Mouse (Mus musculus) c-Kit-positive CD71-positive TER-119-negative erythroid progenitor cells, embryonic 14.5 days (primary cell): ENCODE data around the gene Setx.
"Not testable (repeated sequence)": the region's sequence is repeated elsewhere in the genome, so short reads cannot be mapped to it uniquely, and the experiment has no call there.

Source experiments
- DNase-seq: peaks from one replicate; pipeline ENCODE4 v3.0.0-alpha.2; 2013; ENCODE audit warnings: low read depth

The Setx gene

DNA sequence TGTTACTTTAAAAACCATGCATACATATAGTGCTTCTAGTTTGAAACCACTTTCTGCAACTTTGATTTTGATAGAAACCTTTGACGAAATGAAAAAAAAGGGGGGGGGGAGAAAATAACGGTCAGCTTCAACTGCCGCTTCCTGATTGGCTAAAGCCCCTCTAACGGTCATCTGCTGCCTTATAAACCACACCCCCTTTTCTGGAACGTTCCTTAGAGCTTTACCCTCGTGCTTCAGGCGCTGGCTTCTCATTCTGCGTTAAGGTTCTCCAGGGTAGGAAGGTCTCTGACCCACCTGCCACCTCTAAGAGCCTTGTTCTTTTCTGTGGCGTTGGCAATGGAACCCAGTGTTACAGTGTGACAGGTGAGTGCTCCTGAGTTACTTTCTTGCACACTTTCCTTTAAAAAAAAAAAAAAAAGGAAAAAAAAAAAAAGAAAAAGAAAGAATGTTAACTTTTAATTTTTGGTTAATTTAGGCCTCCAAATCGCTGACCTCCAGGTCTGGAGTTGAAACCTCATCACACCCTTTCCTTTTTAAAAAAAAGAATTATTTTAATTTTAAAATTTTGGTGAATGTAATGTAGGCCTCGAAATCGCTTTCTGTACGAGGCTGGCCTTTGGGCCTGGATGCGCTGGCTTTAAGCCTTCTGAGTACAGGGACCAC, at the start of gene Setx:
TSS of gene Setx (plus strand) at position 275 of the 663 bp plus-strand sequence.
- DNase-seq, result no peak

DNA sequence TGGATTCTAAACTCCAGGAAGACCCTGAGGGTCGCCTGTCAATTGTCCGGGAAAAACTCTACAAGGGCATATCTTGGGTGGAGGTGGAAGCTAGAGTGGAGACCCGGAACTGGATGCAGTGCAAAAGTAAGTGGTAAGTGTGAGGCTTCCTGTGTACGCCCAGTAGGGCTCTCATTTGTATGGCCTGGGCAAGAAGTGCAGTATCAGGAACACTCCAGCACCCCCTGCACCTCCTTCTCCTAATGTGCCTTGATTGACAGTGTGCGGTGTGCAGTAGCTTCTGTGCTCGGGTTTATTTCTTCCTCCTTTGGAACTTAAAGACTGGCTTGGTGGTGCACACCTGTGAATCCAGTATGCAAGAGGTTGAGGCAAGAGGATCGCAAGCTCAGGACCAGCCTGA, 49.3 kb upstream of the Setx start:
- no peak for DNase-seq

GRCm38 (mm10) chr2:29075331-29076070, 48.5 kb upstream of the Setx start:
- no peak for DNase-seq

- no peak for DNase-seq
These were observed 47.8 kb upstream of the Setx start for GRCm38 (mm10) chr2:29076226-29076625.

DNA sequence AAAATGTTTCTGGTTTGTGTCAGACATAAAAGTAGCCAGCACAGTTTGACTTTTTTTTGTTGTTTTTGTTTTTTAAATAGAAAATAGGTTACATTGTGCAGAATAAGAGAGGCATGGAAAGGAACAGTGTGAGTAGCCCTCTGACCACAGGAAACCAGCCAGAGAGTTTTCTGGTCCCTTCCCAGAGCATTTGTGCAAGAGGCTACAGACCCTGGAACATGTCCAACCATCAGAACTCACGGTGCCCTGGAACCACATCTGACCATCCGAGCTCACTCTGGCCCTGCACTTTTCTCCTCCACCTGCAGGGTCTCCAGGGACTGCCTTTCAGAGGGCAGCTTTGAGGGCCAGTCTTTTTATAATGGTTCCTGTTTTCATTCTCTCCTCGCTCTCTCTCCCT, 42.0 kb upstream of the Setx start:
- DNase-seq, result no peak

DNA sequence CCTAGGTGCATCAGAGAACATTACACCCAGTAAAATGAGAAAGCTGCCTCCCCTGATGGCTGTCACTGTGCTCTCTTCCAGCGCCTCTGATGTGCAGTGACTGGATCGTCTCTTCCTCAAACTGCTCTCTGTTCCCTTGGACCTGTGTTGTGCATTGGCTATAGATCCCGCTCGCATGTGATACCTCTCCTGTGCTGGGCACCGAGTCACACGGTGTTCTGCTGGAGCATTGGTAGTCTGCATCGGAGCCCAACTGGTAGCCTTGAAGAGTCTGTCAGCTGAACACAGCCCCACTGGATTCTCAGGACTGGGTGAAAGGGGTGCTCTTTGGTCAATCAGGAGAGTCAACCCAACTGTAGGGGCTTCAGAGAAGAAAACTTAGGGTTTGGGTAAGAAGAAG, 38.0 kb upstream of the Setx start:
- no peak for DNase-seq

DNA sequence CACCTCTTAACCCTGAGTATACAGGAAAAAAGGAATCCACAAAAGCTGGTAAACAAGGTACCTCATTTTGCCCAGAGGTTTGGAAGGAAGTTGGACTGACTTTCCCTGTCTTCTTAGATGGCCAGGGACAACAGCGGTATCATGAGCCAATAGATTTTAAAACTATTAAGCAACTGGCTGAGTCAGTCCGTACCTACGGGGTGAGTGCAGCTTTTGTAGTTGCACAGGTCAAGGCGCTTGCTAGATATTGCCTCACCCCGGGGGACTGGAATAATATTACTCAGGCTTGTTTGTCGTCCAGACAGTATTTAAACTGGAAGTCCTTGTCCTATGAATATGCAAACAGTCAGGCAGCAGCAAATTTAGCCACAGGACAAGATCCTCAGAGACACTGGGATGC, 34.7 kb upstream of the Setx start:
- DNase-seq, result not testable (repeated sequence)

DNA sequence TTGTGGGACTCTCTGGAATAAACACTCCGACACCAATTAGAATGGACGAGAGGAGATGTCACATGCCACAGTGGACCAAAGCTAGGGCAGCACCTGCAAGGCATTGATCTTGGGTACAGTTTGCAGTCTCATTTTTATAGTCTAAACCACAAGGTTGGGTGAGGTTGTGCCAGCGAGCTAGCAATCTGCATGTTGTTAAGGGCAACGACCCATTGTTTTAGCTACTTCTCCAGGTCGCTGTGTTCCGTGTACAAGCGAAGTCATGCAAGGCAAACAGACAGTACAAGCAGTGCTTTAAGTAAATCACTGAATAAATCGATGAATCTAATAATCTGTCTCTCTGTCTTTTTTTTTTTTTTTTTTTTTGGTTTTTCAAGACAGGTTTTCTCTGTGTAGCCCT, 28.3 kb upstream of the Setx start:
- DNase-seq, result no peak

DNA sequence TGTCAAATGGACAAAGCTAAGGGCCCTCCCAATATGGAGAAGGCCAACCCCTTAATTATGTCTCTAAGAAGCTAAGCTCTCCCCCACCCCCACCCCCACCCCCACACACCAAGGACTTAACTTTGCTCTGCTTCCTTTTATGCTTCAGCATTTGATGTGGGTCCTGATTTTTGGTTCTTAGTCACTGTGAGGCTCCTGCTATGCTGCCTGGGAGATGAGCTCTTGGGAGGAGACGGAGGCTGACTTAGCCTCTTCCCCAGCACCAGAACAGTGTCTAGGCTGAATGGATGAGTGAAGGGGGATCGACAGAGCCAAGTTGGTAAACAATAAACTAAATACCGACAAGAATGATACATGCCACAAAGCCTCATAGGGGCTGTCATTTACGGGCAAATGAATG, 27.2 kb upstream of the Setx start:
- no peak for DNase-seq

DNA sequence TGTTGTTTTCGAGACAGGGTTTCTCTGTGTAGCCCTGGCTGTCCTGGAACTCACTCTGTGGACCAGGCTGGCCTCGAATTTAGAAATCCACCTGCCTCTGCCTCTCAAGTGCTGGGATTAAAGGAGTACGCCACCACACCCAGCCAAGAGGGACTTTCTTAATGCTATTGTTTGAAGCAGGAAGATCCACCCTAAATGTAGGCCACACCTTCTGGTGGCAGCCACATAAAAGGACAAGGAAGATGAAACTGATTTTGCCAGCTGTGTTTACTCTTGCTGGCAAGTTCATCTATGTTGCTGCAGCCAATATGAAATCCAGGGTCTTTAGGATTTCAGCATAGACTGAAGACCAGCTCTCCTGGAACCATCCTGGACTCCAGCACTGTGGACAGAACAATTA, 26.5 kb upstream of the Setx start:
- no peak for DNase-seq

- not testable (repeated sequence) for DNase-seq
These were observed 26.0 kb upstream of the Setx start for GRCm38 (mm10) chr2:29097955-29098354.

- DNase-seq, result no peak
These were observed 25.2 kb upstream of the Setx start for GRCm38 (mm10) chr2:29098786-29099185.

GRCm38 (mm10) chr2:29099646-29100045, 24.3 kb upstream of the Setx start:
- DNase-seq, result no peak

DNA sequence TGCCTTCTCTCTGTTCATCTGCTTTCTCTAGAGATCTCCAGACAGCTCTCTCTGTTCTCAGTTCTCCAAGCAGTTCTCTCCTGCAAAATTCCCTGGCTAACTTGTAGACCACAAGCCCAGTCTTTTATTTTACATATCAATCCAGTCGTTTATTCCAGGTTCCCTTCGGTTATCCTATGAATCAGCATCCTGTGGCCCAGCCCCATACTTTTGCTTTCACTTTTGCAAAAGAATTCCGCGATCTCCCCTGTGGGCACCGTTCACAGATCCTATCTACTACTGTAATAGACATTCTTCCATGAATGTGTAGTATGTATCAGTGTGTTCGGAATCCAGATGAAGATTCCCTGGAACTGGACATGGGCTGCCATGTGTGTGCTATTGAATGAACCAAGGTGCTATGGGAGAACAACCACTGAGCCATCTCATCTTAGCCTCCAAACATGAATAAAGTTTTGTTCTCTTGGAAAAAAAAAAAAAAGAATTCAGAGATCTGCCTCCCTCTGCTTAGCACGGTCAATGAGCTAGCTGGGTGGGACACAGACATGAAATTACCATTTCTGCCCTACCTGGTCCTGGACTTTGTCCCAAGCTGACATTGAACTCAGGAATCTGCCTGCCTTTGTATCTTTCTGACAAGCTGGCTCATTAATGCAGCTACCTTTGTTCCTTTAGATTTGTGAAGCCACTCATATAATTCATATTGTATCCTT, 23.0 kb upstream of the Setx start:
- DNase-seq, result no peak

DNA sequence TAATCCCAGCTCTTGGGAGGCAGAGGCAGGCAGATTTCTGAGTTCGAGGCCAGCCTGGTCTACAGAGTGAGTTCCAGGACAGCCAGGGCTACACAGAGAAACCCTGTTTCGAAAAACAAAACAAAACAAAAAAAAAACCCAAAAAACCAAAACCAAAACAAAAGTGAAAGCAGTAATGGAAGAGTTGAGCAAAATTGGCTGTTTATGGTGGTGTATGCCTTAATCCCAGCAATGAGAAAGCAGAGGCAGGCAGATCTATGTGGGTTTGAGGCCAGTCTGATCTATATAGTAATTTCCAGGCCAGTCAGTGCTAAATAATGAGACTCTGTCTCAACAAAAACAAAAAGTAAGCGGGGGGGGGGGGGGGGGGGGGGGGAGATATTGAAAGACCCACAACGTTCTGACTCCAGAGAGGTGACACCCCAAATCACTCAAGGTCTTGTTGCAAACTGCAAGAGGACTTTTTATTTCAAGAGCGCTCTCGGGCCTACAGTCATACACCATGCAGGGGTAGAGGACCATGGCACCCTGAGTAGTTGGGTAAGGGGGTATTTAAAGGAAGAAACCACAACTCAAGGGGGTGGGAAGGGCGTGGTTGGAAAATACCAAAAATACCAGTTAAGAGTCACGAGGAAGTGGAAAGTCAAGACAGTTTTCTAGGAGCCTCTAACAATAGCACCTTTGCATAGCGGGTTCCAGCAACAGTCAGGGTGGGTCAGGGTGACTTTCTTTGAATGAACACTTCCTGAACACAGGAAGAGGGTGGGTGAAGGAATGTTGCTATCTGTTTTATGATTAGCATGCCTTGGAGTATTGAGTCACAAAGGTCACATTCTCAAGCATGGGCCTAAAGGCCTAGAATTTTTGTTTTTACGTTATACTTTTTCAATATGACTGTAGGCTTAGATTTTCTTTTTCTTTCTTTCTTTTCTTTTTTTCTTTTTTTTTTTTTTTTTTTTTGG, 21.3 kb upstream of the Setx start:
- DNase-seq, result not testable (repeated sequence)

DNA sequence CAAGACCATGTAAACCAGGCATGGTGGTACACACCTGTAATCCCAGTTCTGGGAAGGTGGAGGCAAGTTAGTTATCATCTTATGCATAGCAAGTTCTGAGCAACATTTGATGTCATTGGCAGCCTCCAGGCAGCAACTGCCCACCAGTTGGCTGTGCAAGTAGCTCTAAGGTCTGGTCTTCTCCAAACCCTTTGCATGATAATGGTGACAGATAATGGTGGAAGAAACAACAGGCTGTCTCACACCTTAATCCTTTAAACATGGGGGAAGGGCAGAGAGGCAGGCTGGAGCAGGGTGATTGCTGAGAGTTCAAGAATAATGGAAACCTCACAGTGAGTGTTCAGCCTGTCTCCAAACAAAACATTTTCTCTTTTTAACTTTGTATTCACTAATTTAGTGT, 3.0 kb upstream of the Setx start:
- DNase-seq, result no peak

DNA sequence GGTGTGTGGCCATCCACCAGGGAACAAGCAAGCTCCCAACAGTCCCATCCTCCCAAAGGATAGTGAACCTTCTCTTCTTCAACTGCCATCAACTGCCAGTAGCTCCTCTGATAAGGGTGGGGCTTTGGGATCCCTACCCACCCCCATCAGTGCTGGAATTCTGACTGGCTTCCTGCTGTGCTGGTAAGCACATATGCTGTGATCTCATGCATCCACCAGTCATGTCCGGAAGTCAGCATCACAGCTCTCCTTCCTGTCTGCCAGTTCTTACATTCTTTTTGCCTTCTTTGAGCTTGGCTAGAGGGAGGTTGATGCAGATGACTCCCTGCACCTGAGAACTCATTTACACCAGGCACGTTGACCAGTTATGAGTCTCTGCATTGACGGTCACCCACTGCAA, 1.5 kb upstream of the Setx start:
- no peak for DNase-seq

- DNase-seq, result no peak
These were observed 572 bp downstream of the Setx start for GRCm38 (mm10) chr2:29124571-29124935.

DNA sequence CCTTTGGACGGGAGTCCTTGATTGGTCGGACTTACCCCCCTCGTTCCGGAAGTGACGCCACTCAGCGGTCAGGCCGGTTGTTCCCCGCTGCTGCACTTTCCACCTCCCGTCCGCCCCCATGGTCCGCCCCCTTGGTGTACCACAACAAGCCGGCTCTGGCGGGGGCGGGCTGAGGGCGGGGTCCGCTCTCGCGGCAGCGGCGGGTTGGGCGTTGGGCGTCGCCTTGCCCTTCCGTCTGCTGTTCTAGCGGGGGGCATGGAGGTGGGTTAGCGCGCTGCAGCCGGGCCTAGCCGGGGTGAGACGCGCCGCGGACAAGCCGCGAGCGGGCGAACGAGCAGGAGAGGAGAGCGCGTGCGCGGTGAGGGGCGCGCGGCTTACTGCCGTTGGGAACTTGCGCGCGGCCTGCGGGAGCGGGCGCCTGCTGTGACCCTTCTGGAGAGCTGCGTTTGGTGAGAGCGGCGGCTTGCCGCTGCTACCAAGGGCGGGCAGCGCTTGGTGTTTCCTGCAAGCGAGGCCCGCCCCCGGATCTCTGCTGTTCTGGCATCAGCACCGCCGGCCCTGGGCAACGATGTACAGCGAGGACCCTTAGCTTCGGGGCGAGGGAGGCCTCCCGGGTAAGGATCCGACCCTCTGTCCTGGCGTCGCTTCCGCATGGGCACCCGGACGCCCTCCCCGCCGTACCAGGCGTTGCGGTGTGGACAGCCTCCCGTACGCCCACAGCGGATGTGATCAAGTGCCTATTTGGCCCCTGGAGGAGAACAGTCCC, 1.1 kb downstream of the Setx start:
- peak; percentile 97 for DNase-seq

- DNase-seq, result no peak
These were observed 6.3 kb downstream of the Setx start for GRCm38 (mm10) chr2:29130118-29130899.

GRCm38 (mm10) chr2:29135161-29135560, 11.2 kb downstream of the Setx start:
- DNase-seq, result no peak
